Mouse (Mus musculus) stomach, embryonic 16.5 days (tissue): ENCODE measurements around the gene Sult5a1. TPM values are rescaled to one million over a fixed set of nuclear protein-coding genes. Genes with fewer than 3 reads are reported as not detected.
A peak's percentile ranks its signal among the peaks of the same experiment; 100 is the strongest.
"Not testable (repeated sequence)": the region's sequence is repeated elsewhere in the genome, so short reads cannot be mapped to it uniquely, and the experiment has no call there.

Source experiments
- ATAC-seq: fragments of 200-750 bp; cut with Nextera tagmentation; 2 replicates; pipeline ENCODE4 v1.8.0; 2017; ENCODE audit warnings: moderate number of reproducible peaks, moderate TSS enrichment; ENCODE audit not compliant: insufficient read depth, low FRiP score
- H3K27ac ChIP-seq: fragments of 300-500 bp; sonication (generic); 2 replicates; pipeline ENCODE4 v1.5.1; 2014; ENCODE audit warnings: low read length
- H3K27me3 ChIP-seq: fragments of 300-500 bp; sonication (generic); 2 replicates; pipeline ENCODE4 v1.6.1; 2014; ENCODE audit warnings: low read length, control low read depth, mixed read lengths; ENCODE audit not compliant: control insufficient read depth, insufficient read depth
- H3K36me3 ChIP-seq: fragments of 300-500 bp; sonication (generic); 2 replicates; pipeline ENCODE4 v1.6.1; 2014; ENCODE audit warnings: low read length; ENCODE audit not compliant: control insufficient read depth, insufficient read depth
- H3K4me1 ChIP-seq: fragments of 300-500 bp; sonication (generic); 2 replicates; pipeline ENCODE4 v1.6.1; 2014; ENCODE audit warnings: low read length, control low read depth, mixed read lengths; ENCODE audit not compliant: control insufficient read depth, insufficient read depth
- H3K4me2 ChIP-seq: fragments of 300-500 bp; sonication (generic); 2 replicates; pipeline ENCODE4 v1.6.1; 2014; ENCODE audit warnings: low read depth, low read length, mixed read lengths
- H3K4me3 ChIP-seq: fragments of 300-500 bp; sonication (generic); replicated peaks from 2 replicates; pipeline ENCODE4 v1.5.1; 2014; ENCODE audit warnings: mild to moderate bottlenecking, low read length
- H3K9ac ChIP-seq: fragments of 300-500 bp; sonication (generic); 2 replicates; pipeline ENCODE4 v1.6.1; 2014; ENCODE audit warnings: low read length
- H3K9me3 ChIP-seq: fragments of 300-500 bp; sonication (generic); replicated peaks from 2 replicates; pipeline ENCODE4 v1.6.1; 2016; ENCODE audit warnings: low read length, control low read depth; ENCODE audit not compliant: control insufficient read depth
- WGBS: fragments of 180-500 bp; shearing (Covaris S2); extraction: QIAGEN DNeasy Blood & Tissue Kit; methylation state at CpG from one replicate; pipeline ENCODE4 v1.1.7; 2014; 5-methylcytosine and 5-hydroxymethylcytosine counted together
- polyA plus RNA-seq: library from polyadenylated mRNA; unstranded; fragments of >200 nt; fragmentation: Nextera tagmentation; extraction: Ambion mirVana; gene quantifications from 2 replicates; pipeline ENCODE4 v1.2.1, GENCODE M21; 2015

Sult5a1 gene
- polyA plus RNA-seq, 1 experiment from 2014 or later: 18.4 TPM

- ATAC-seq: no peak
- Histone ChIP-seq H3K4me1 (peaks cover 4% of the 10 kb centered on the region; the same call in 1 of the 2 replicates), H3K27ac (no peak overlapping the region), H3K9me3 (no peaks in the 10 kb centered on the region), H3K4me2 (no peak overlapping the region), H3K9ac (no peak overlapping the region), H3K27me3 (no peaks in the 10 kb centered on the region), H3K36me3 (peaks cover 3% of the 10 kb centered on the region; the same call in 1 of the 2 replicates), H3K4me3 (no peak overlapping the region)
- 76% methylated on average over 5 of the region's 5 CpGs for WGBS
Observed at GRCm38 (mm10) chr8:123108953-123109352, 49.2 kb downstream of the Sult5a1 start.

- Histone ChIP-seq H3K36me3 (peaks cover 6% of the 10 kb centered on the region), H3K4me2 (no peak overlapping the region), H3K27me3 (no peaks in the 10 kb centered on the region), H3K9me3 (no peaks in the 10 kb centered on the region), H3K9ac (no peak overlapping the region), H3K4me1 (peaks cover 11% of the 10 kb centered on the region; the same call in 1 of the 2 replicates), H3K4me3 (no peak overlapping the region), H3K27ac (no peak overlapping the region)
- WGBS: 62% methylated on average over 1 of the region's 1 CpGs
- ATAC-seq: no peak
Observed at GRCm38 (mm10) chr8:123108010-123108409, 50.1 kb downstream of the Sult5a1 start.

GRCm38 (mm10) chr8:123106531-123106930, 51.6 kb downstream of the Sult5a1 start:
- Histone ChIP-seq H3K4me3 (no peak overlapping the region), H3K4me2 (no peak overlapping the region), H3K9ac (no peak overlapping the region), H3K9me3 (no peaks in the 10 kb centered on the region), H3K4me1 (peaks cover 11% of the 10 kb centered on the region; the same call in 1 of the 2 replicates), H3K27me3 (no peaks in the 10 kb centered on the region), H3K27ac (no peak overlapping the region), H3K36me3 (peaks cover 6% of the 10 kb centered on the region)
- 54% methylated on average over 2 of the region's 2 CpGs for WGBS
- ATAC-seq: no peak

GRCm38 (mm10) chr8:123105553-123106326, 52.4 kb downstream of the Sult5a1 start:
- H3K36me3 ChIP-seq: peaks cover 6% of the 10 kb centered on the region
- peaks cover 11% of the 10 kb centered on the region; the same call in 1 of the 2 replicates for H3K4me1 ChIP-seq
- H3K9ac ChIP-seq: no peak overlapping the region
- no peaks in the 10 kb centered on the region for H3K27me3 ChIP-seq
- no peak overlapping the region for H3K4me3 ChIP-seq
- no peak for ATAC-seq
- no peak overlapping the region for H3K4me2 ChIP-seq
- WGBS: 61% methylated on average over 5 of the region's 5 CpGs
- H3K9me3 ChIP-seq: no peaks in the 10 kb centered on the region
- no peak overlapping the region for H3K27ac ChIP-seq

GRCm38 (mm10) chr8:123104046-123104767, 53.9 kb downstream of the Sult5a1 start:
- Histone ChIP-seq H3K36me3 (peaks cover 6% of the 10 kb centered on the region), H3K9me3 (no peaks in the 10 kb centered on the region), H3K4me1 (peaks cover 11% of the 10 kb centered on the region; the same call in 1 of the 2 replicates), H3K4me3 (peak overlapping the region; percentile 77), H3K4me2 (peak overlapping the region; percentile 93), H3K9ac (peak overlapping the region; percentile 95; the same call in 1 of the 2 replicates), H3K27ac (no peak overlapping the region), H3K27me3 (no peaks in the 10 kb centered on the region)
- WGBS: 76% methylated on average over 6 of the region's 6 CpGs
- no peak for ATAC-seq

GRCm38 (mm10) chr8:123103285-123103684, 54.8 kb downstream of the Sult5a1 start:
- Histone ChIP-seq H3K4me1 (peaks cover 11% of the 10 kb centered on the region; the same call in 1 of the 2 replicates), H3K4me3 (peak overlapping the region; percentile 77), H3K4me2 (peak overlapping the region; percentile 93), H3K27ac (peak overlapping the region; percentile 93), H3K9ac (peak overlapping the region; percentile 95), H3K9me3 (no peaks in the 10 kb centered on the region), H3K36me3 (peaks cover 6% of the 10 kb centered on the region), H3K27me3 (no peaks in the 10 kb centered on the region)
- no peak for ATAC-seq
- 13% methylated on average over 14 of the region's 15 CpGs for WGBS

- Histone ChIP-seq H3K9ac (peak overlapping the region; percentile 95), H3K27ac (peak overlapping the region; percentile 93), H3K4me2 (peak overlapping the region; percentile 93), H3K4me1 (peaks cover 11% of the 10 kb centered on the region; the same call in 1 of the 2 replicates), H3K4me3 (peak overlapping the region; percentile 77)
- H3K27me3 ChIP-seq, H3K9me3 ChIP-seq, H3K36me3 ChIP-seq, ATAC-seq: not testable (repeated sequence)
- WGBS: 0% methylated on average over 26 of the region's 26 CpGs
Observed at GRCm38 (mm10) chr8:123102855-123103254, 55.3 kb downstream of the Sult5a1 start.

- H3K9ac ChIP-seq: peak within 1 kb of the TSS; percentile 95
- peak; percentile 95 for ATAC-seq
- H3K27ac ChIP-seq: peak within 1 kb of the TSS; percentile 93
- H3K4me2 ChIP-seq: peak within 1 kb of the TSS; percentile 93
- H3K4me3 ChIP-seq: peak within 1 kb of the TSS; percentile 77
- peaks cover 6% of the 10 kb centered on the region for H3K36me3 ChIP-seq
- H3K9me3 ChIP-seq: no peaks in the 10 kb centered on the region
- peaks cover 11% of the 10 kb centered on the region; the same call in 1 of the 2 replicates for H3K4me1 ChIP-seq
- WGBS: under 1% methylated on average over 56 of the region's 56 CpGs
- no peaks in the 10 kb centered on the region for H3K27me3 ChIP-seq
Observed at GRCm38 (mm10) chr8:123101735-123102685, 56.1 kb downstream of the Sult5a1 start, which contains the start of gene Rpl13. Gene Rpl13 (plus strand): TSS chr8:123102350.
